Mouse (Mus musculus): ENCODE results near the gene Gpcpd1.

GRCm38 (mm10) chr2:132526110-132526509 lies 61.4 kb downstream of the Gpcpd1 start:
- TF ChIP-seq POLR2A (IDR thresholded peaks at IDR 0.05; ENCODE audit: low read depth, low read length), result no peak
- no peak for TF ChIP-seq CTCF (IDR thresholded peaks at IDR 0.05; ENCODE audit: extremely low read depth, insufficient read length, insufficient replicate concordance, low read depth, low read length)

Measured in small intestine, adult 2 months (tissue).